Mouse (Mus musculus): ENCODE results near the gene Prdm10. TPM values are rescaled to one million over a fixed set of nuclear protein-coding genes. Genes with fewer than 3 reads are reported as not detected.
A peak's percentile ranks its signal among the peaks of the same experiment; 100 is the strongest.

Gene Prdm10
- polyA plus RNA-seq, 1 experiment from 2014 or later, result 6.4 TPM

GRCm38 (mm10) chr9:31365086-31365485, 84.7 kb downstream of the Prdm10 start:
- H3K36me3 ChIP-seq (ENCODE audit: control insufficient read depth, insufficient read depth, low read length), result peaks cover 30% of the 10 kb centered on the region
- ATAC-seq (replicated peaks; ENCODE audit: low FRiP score, low TSS enrichment, low read depth) (no peak), DNase-seq (ENCODE audit: low spot score) (no peak)
- no peaks in the 10 kb centered on the region for H3K4me1 ChIP-seq (replicated peaks; ENCODE audit: control insufficient read depth, insufficient read depth, low read length)
- no peak overlapping the region for H3K4me2 ChIP-seq (ENCODE audit: low read length)
- H3K9ac ChIP-seq (ENCODE audit: low read length), result no peak overlapping the region
- WGBS, result 66% methylated on average over 8 of the region's 8 CpGs
- no peaks in the 10 kb centered on the region for H3K9me3 ChIP-seq (ENCODE audit: control insufficient read depth, low read length)
- no peak overlapping the region for H3K4me3 ChIP-seq (ENCODE audit: low read depth, low read length)
- H3K27ac ChIP-seq (ENCODE audit: low read depth), result no peak overlapping the region
- H3K27me3 ChIP-seq (replicated peaks; ENCODE audit: control insufficient read depth, insufficient read depth, low read length), result no peaks in the 10 kb centered on the region

GRCm38 (mm10) chr9:31371740-31372139, 91.4 kb downstream of the Prdm10 start:
- DNase-seq (ENCODE audit: low spot score), result no peak
- Histone ChIP-seq H3K27me3 (replicated peaks; ENCODE audit: control insufficient read depth, insufficient read depth, low read length) (no peaks in the 10 kb centered on the region), H3K4me3 (ENCODE audit: low read depth, low read length) (no peak overlapping the region), H3K4me1 (replicated peaks; ENCODE audit: control insufficient read depth, insufficient read depth, low read length) (no peaks in the 10 kb centered on the region), H3K4me2 (ENCODE audit: low read length) (no peak overlapping the region), H3K27ac (ENCODE audit: low read depth) (no peak overlapping the region), H3K9ac (ENCODE audit: low read length) (no peak overlapping the region), H3K36me3 (ENCODE audit: control insufficient read depth, insufficient read depth, low read length) (peaks cover 19% of the 10 kb centered on the region; the same call in 1 of the 2 replicates), H3K9me3 (ENCODE audit: control insufficient read depth, low read length) (no peaks in the 10 kb centered on the region)
- no peak for ATAC-seq (replicated peaks; ENCODE audit: low FRiP score, low TSS enrichment, low read depth)
- WGBS, result 94% methylated on average over 3 of the region's 3 CpGs

GRCm38 (mm10) chr9:31376661-31377060, 96.3 kb downstream of the Prdm10 start:
- Histone ChIP-seq H3K36me3 (ENCODE audit: control insufficient read depth, insufficient read depth, low read length) (peaks cover 23% of the 10 kb centered on the region), H3K4me2 (ENCODE audit: low read length) (no peak overlapping the region), H3K9me3 (ENCODE audit: control insufficient read depth, low read length) (no peaks in the 10 kb centered on the region), H3K4me1 (replicated peaks; ENCODE audit: control insufficient read depth, insufficient read depth, low read length) (no peaks in the 10 kb centered on the region), H3K4me3 (ENCODE audit: low read depth, low read length) (no peak overlapping the region), H3K9ac (ENCODE audit: low read length) (no peak overlapping the region), H3K27me3 (replicated peaks; ENCODE audit: control insufficient read depth, insufficient read depth, low read length) (no peaks in the 10 kb centered on the region), H3K27ac (ENCODE audit: low read depth) (no peak overlapping the region)
- DNase-seq (ENCODE audit: low spot score) (no peak), ATAC-seq (replicated peaks; ENCODE audit: low FRiP score, low TSS enrichment, low read depth) (no peak)

- ATAC-seq (replicated peaks; ENCODE audit: low FRiP score, low TSS enrichment, low read depth) (no peak), DNase-seq (ENCODE audit: low spot score) (peak; percentile 43)
- no peaks in the 10 kb centered on the region for H3K9me3 ChIP-seq (ENCODE audit: control insufficient read depth, low read length)
- H3K27ac ChIP-seq (ENCODE audit: low read depth), result no peak overlapping the region
- H3K4me3 ChIP-seq (ENCODE audit: low read depth, low read length), result no peak overlapping the region
- WGBS, result 81% methylated on average over 17 of the region's 17 CpGs
- no peak overlapping the region for H3K4me2 ChIP-seq (ENCODE audit: low read length)
- peaks cover 9% of the 10 kb centered on the region; the same call in 1 of the 2 replicates for H3K36me3 ChIP-seq (ENCODE audit: control insufficient read depth, insufficient read depth, low read length)
- H3K9ac ChIP-seq (ENCODE audit: low read length), result no peak overlapping the region
- peaks cover 6% of the 10 kb centered on the region for H3K4me1 ChIP-seq (replicated peaks; ENCODE audit: control insufficient read depth, insufficient read depth, low read length)
- H3K27me3 ChIP-seq (replicated peaks; ENCODE audit: control insufficient read depth, insufficient read depth, low read length), result no peaks in the 10 kb centered on the region
Observed at GRCm38 (mm10) chr9:31384786-31385499, 104.6 kb downstream of the Prdm10 start.

GRCm38 (mm10) chr9:31385500-31385869, 105.1 kb downstream of the Prdm10 start:
- ATAC-seq (replicated peaks; ENCODE audit: low FRiP score, low TSS enrichment, low read depth), result peak; percentile 51

GRCm38 (mm10) chr9:31385947-31386354, 105.6 kb downstream of the Prdm10 start, which contains the start of gene Nfrkb:
TSS of gene Nfrkb (plus strand) at chr9:31386192.
- peak within 1 kb of the TSS; percentile 78 for H3K9ac ChIP-seq (ENCODE audit: low read length)

More at GRCm38 (mm10) chr9:31385500-31385869, 105.1 kb downstream of the Prdm10 start:
- no peak for DNase-seq (ENCODE audit: low spot score)
- no peak overlapping the region for H3K27ac ChIP-seq (ENCODE audit: low read depth)
- peaks cover 14% of the 10 kb centered on the region for H3K36me3 ChIP-seq (ENCODE audit: control insufficient read depth, insufficient read depth, low read length)
- H3K9me3 ChIP-seq (ENCODE audit: control insufficient read depth, low read length), result no peaks in the 10 kb centered on the region
- WGBS, result 20% methylated on average over 4 of the region's 4 CpGs
- peak overlapping the region; percentile 52 for H3K4me2 ChIP-seq (ENCODE audit: low read length)
- no peaks in the 10 kb centered on the region for H3K27me3 ChIP-seq (replicated peaks; ENCODE audit: control insufficient read depth, insufficient read depth, low read length)
- peaks cover 6% of the 10 kb centered on the region for H3K4me1 ChIP-seq (replicated peaks; ENCODE audit: control insufficient read depth, insufficient read depth, low read length)
- H3K9ac ChIP-seq (ENCODE audit: low read length), result peak overlapping the region; percentile 78
- peak overlapping the region; percentile 78 for H3K4me3 ChIP-seq (ENCODE audit: low read depth, low read length)

GRCm38 (mm10) chr9:31386368-31387180, 106.2 kb downstream of the Prdm10 start:
- 7% methylated on average over 44 of the region's 44 CpGs for WGBS
- peak overlapping the region; percentile 40; the same call in 1 of the 2 replicates for H3K27ac ChIP-seq (ENCODE audit: low read depth)
- no peaks in the 10 kb centered on the region for H3K27me3 ChIP-seq (replicated peaks; ENCODE audit: control insufficient read depth, insufficient read depth, low read length)
- ATAC-seq (replicated peaks; ENCODE audit: low FRiP score, low TSS enrichment, low read depth) (peak; percentile 76), DNase-seq (ENCODE audit: low spot score) (no peak)
- peaks cover 6% of the 10 kb centered on the region for H3K4me1 ChIP-seq (replicated peaks; ENCODE audit: control insufficient read depth, insufficient read depth, low read length)
- peak overlapping the region; percentile 78 for H3K9ac ChIP-seq (ENCODE audit: low read length)
- H3K4me3 ChIP-seq (ENCODE audit: low read depth, low read length), result peak overlapping the region; percentile 78
- H3K4me2 ChIP-seq (ENCODE audit: low read length), result peak overlapping the region; percentile 57
- no peaks in the 10 kb centered on the region for H3K9me3 ChIP-seq (ENCODE audit: control insufficient read depth, low read length)
- H3K36me3 ChIP-seq (ENCODE audit: control insufficient read depth, insufficient read depth, low read length), result peaks cover 25% of the 10 kb centered on the region

More at GRCm38 (mm10) chr9:31385947-31386354, 105.6 kb downstream of the Prdm10 start, which contains the start of gene Nfrkb:
- Histone ChIP-seq H3K36me3 (ENCODE audit: control insufficient read depth, insufficient read depth, low read length) (peaks cover 19% of the 10 kb centered on the region), H3K4me1 (replicated peaks; ENCODE audit: control insufficient read depth, insufficient read depth, low read length) (peaks cover 6% of the 10 kb centered on the region), H3K27me3 (replicated peaks; ENCODE audit: control insufficient read depth, insufficient read depth, low read length) (no peaks in the 10 kb centered on the region), H3K9me3 (ENCODE audit: control insufficient read depth, low read length) (no peaks in the 10 kb centered on the region), H3K27ac (ENCODE audit: low read depth) (peak within 1 kb of the TSS; percentile 40; the same call in 1 of the 2 replicates), H3K4me3 (ENCODE audit: low read depth, low read length) (peak within 1 kb of the TSS; percentile 78), H3K4me2 (ENCODE audit: low read length) (peak within 1 kb of the TSS; percentile 57)
- peak; percentile 95 for DNase-seq (ENCODE audit: low spot score)
- peak; percentile 96 for ATAC-seq (replicated peaks; ENCODE audit: low FRiP score, low TSS enrichment, low read depth)
- WGBS, result 1% methylated on average over 46 of the region's 46 CpGs

- peak overlapping the region; percentile 57 for H3K4me2 ChIP-seq (ENCODE audit: low read length)
- no peaks in the 10 kb centered on the region for H3K27me3 ChIP-seq (replicated peaks; ENCODE audit: control insufficient read depth, insufficient read depth, low read length)
- peak overlapping the region; percentile 78 for H3K4me3 ChIP-seq (ENCODE audit: low read depth, low read length)
- no peak overlapping the region for H3K9ac ChIP-seq (ENCODE audit: low read length)
- H3K4me1 ChIP-seq (replicated peaks; ENCODE audit: control insufficient read depth, insufficient read depth, low read length), result peaks cover 6% of the 10 kb centered on the region
- no peak overlapping the region for H3K27ac ChIP-seq (ENCODE audit: low read depth)
- peaks cover 31% of the 10 kb centered on the region for H3K36me3 ChIP-seq (ENCODE audit: control insufficient read depth, insufficient read depth, low read length)
- DNase-seq (ENCODE audit: low spot score) (peak; percentile 48), ATAC-seq (replicated peaks; ENCODE audit: low FRiP score, low TSS enrichment, low read depth) (no peak)
- no peaks in the 10 kb centered on the region for H3K9me3 ChIP-seq (ENCODE audit: control insufficient read depth, low read length)
- WGBS, result 82% methylated on average over 5 of the region's 5 CpGs
Observed at GRCm38 (mm10) chr9:31387206-31387605, 106.9 kb downstream of the Prdm10 start.
